Mouse (Mus musculus): ENCODE measurements around the gene Sh2b1.

Sh2b1 gene

GRCm38 (mm10) chr7:126453861-126454260 lies 21.4 kb downstream of the Sh2b1 start:
- DNase-seq = no peak

GRCm38 (mm10) chr7:126452244-126452643 lies 23.0 kb downstream of the Sh2b1 start:
- no peak for DNase-seq

- DNase-seq = no peak
Measured at GRCm38 (mm10) chr7:126450641-126451040, 24.6 kb downstream of the Sh2b1 start.

- no peak for DNase-seq
Measured at GRCm38 (mm10) chr7:126449991-126450390, 25.2 kb downstream of the Sh2b1 start.

- no peak for DNase-seq
Measured at GRCm38 (mm10) chr7:126448481-126448880, 26.7 kb downstream of the Sh2b1 start.

- no peak for DNase-seq
Measured at GRCm38 (mm10) chr7:126446217-126446616, 29.0 kb downstream of the Sh2b1 start.

GRCm38 (mm10) chr7:126445104-126445815 lies 30.0 kb downstream of the Sh2b1 start:
- no peak for DNase-seq

GRCm38 (mm10) chr7:126444536-126444935 lies 30.7 kb downstream of the Sh2b1 start:
- no peak for DNase-seq

- DNase-seq = no peak
Measured at GRCm38 (mm10) chr7:126443997-126444396, 31.2 kb downstream of the Sh2b1 start.

- DNase-seq = no peak
Measured at GRCm38 (mm10) chr7:126440134-126440533, 35.1 kb downstream of the Sh2b1 start.

- peak; percentile 57 to 75 for DNase-seq
Measured at GRCm38 (mm10) chr7:126436851-126437250, 38.4 kb downstream of the Sh2b1 start.

- DNase-seq = no peak
Measured at GRCm38 (mm10) chr7:126435801-126436200, 39.4 kb downstream of the Sh2b1 start.

- DNase-seq = no peak
Measured at GRCm38 (mm10) chr7:126434726-126435125, 40.5 kb downstream of the Sh2b1 start.

- DNase-seq = no peak
Measured at GRCm38 (mm10) chr7:126430167-126430566, 45.1 kb downstream of the Sh2b1 start.

GRCm38 (mm10) chr7:126429503-126429898 lies 45.7 kb downstream of the Sh2b1 start:
- no peak for DNase-seq

GRCm38 (mm10) chr7:126428631-126429502 lies 46.4 kb downstream of the Sh2b1 start, which contains the start of gene Rabep2:
TSS of gene Rabep2 (plus strand) at chr7:126428759.
- peak; percentile 100 for DNase-seq

- DNase-seq = no peak
Measured at GRCm38 (mm10) chr7:126428154-126428553, 47.1 kb downstream of the Sh2b1 start.

- DNase-seq = no peak
Measured at GRCm38 (mm10) chr7:126427323-126427860, 47.8 kb downstream of the Sh2b1 start.

- no peak for DNase-seq
Measured at GRCm38 (mm10) chr7:126424161-126424560, 51.1 kb downstream of the Sh2b1 start.

- no peak for DNase-seq
Measured at GRCm38 (mm10) chr7:126421756-126422155, 53.5 kb downstream of the Sh2b1 start.

GRCm38 (mm10) chr7:126418496-126418895 lies 56.7 kb downstream of the Sh2b1 start:
- DNase-seq = no peak

GRCm38 (mm10) chr7:126417606-126418005 lies 57.6 kb downstream of the Sh2b1 start:
- DNase-seq = no peak

GRCm38 (mm10) chr7:126417045-126417444 lies 58.2 kb downstream of the Sh2b1 start:
- no peak for DNase-seq

All from cerebellum, postnatal 25 days (tissue).